Mouse (Mus musculus) heart, adult 2 months (tissue): ENCODE measurements around the gene Btg4.

Experiments used
- CTCF ChIP-seq: fragments of 200-600 bp; IDR thresholded peaks from 2 replicates; pipeline ENCODE4 v1.8.1; 2022; ENCODE audit warnings: antibody characterized with exemption, mild to moderate bottlenecking, moderate library complexity
- POLR2A ChIP-seq: fragments of 200-500 bp; IDR thresholded peaks from 2 replicates; pipeline ENCODE4 v1.6.1; 2011; ENCODE audit warnings: mild to moderate bottlenecking, low read depth, low read length, control low read depth; ENCODE audit not compliant: insufficient read depth

DNA sequence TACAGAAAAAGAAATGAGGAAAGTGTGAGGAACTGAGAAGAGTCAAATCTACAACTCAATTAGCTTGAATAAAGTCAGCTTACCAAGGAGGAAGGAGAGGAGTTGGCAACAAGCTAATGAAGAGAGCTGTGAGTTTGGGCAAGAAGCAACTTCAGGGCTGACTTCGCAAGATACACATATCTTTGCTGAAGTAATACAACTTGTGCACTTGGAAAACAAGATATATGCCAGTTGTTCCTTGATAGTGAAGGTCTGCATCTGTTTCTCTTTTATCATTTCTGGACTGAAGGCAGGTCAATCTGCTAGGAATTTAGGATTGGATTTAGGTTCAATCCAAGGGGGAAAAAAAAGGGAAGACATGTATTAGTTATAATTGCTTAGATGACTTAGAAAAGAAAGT lies 47.1 kb upstream of the Btg4 start:
- TF ChIP-seq POLR2A = no peak
- no peak for TF ChIP-seq CTCF
